Mouse (Mus musculus) hindbrain, embryonic 11.5 days (tissue): ENCODE measurements around the gene Gpr137b. TPM values are rescaled to one million over a fixed set of nuclear protein-coding genes. Genes with fewer than 3 reads are reported as not detected.
A peak's percentile ranks its signal among the peaks of the same experiment; 100 is the strongest.
"Not testable (repeated sequence)": the region's sequence is repeated elsewhere in the genome, so short reads cannot be mapped to it uniquely, and the experiment has no call there.

Experiments
- ATAC-seq: fragments of 200-750 bp; cut with Nextera tagmentation; 2 replicates; pipeline ENCODE4 v1.8.0; 2017; ENCODE audit warnings: mild to moderate bottlenecking, moderate TSS enrichment, moderate library complexity; ENCODE audit not compliant: low FRiP score
- DNase-seq: peaks from one replicate; pipeline ENCODE4 v3.0.0-alpha.2; 2015; ENCODE audit warnings: low spot score
- H3K27ac ChIP-seq: fragments of 300-500 bp; sonication (generic); 2 replicates; pipeline ENCODE4 v1.5.1; 2014; ENCODE audit warnings: mild to moderate bottlenecking, low read depth, low read length
- H3K27me3 ChIP-seq: fragments of 300-500 bp; sonication (generic); 2 replicates; pipeline ENCODE4 v1.6.1; 2014; ENCODE audit warnings: mild to moderate bottlenecking, low read length, moderate library complexity, mixed read lengths; ENCODE audit not compliant: control insufficient read depth, insufficient read depth
- H3K36me3 ChIP-seq: fragments of 300-500 bp; sonication (generic); 2 replicates; pipeline ENCODE4 v1.6.1; 2014; ENCODE audit warnings: mild to moderate bottlenecking, low read length, moderate library complexity, mixed read lengths; ENCODE audit not compliant: control insufficient read depth, insufficient read depth
- H3K4me1 ChIP-seq: fragments of 300-500 bp; sonication (generic); replicated peaks from 2 replicates; pipeline ENCODE4 v1.6.1; 2014; ENCODE audit warnings: low read length, mixed read lengths; ENCODE audit not compliant: control insufficient read depth, insufficient read depth
- H3K4me2 ChIP-seq: fragments of 300-500 bp; sonication (generic); replicated peaks from 2 replicates; pipeline ENCODE4 v1.6.1; 2014; ENCODE audit warnings: mild to moderate bottlenecking, low read depth, low read length
- H3K4me3 ChIP-seq: fragments of 300-500 bp; sonication (generic); 2 replicates; pipeline ENCODE4 v1.5.1; 2014; ENCODE audit warnings: low read depth, low read length
- H3K9ac ChIP-seq: fragments of 300-500 bp; sonication (generic); 2 replicates; pipeline ENCODE4 v1.6.1; 2014; ENCODE audit warnings: low read depth, low read length
- H3K9me3 ChIP-seq: fragments of 300-500 bp; sonication (generic); 2 replicates; pipeline ENCODE4 v1.6.1; 2016; ENCODE audit warnings: low read length; ENCODE audit not compliant: control insufficient read depth
- WGBS: fragments of 180-500 bp; shearing (Covaris S2); extraction: QIAGEN DNeasy Blood & Tissue Kit; methylation state at CpG from one replicate; pipeline ENCODE4 v1.1.7; 2014; 5-methylcytosine and 5-hydroxymethylcytosine counted together
- polyA plus RNA-seq: library from polyadenylated mRNA; unstranded; fragments of >200 nt; fragmentation: Nextera tagmentation; extraction: Ambion mirVana; gene quantifications from 2 replicates; pipeline ENCODE4 v1.2.1, GENCODE M21; 2014

Gene Gpr137b
- polyA plus RNA-seq, 1 experiment from 2014 or later: 31.2 TPM

- Histone ChIP-seq H3K4me2 (no peak overlapping the region), H3K9me3 (no peaks in the 10 kb centered on the region), H3K27me3 (no peaks in the 10 kb centered on the region), H3K36me3 (no peaks in the 10 kb centered on the region), H3K4me1 (no peaks in the 10 kb centered on the region), H3K27ac (no peak overlapping the region), H3K9ac (no peak overlapping the region), H3K4me3 (no peak overlapping the region)
- DNase-seq (no peak), ATAC-seq (no peak)
- 83% methylated on average over 3 of the region's 3 CpGs for WGBS
Measured at GRCm38 (mm10) chr13:13414206-13414605, 20.4 kb upstream of the Gpr137b start.

DNA sequence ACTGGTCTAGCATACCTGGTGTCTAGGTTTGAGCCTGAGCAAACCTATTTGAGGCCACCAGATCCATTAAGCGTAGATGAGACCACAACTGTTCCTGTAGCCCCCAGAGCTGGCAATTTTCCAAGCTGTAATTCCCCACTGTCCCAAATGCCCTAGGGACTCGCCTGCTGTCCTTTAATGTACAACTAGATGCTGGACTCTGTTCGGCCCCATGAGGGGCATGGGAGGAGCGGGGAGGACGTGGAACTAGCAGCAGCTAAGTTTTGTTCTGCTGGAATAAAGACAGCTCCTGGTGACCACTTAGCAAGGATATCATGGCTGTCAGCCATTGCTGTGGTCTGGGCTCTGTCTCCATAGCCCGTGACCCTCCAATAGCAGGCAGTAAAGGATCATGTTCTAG is 11.7 kb upstream of the Gpr137b start:
- H3K27me3 ChIP-seq, H3K4me3 ChIP-seq, H3K27ac ChIP-seq, ATAC-seq, H3K9me3 ChIP-seq, H3K4me2 ChIP-seq, DNase-seq, H3K9ac ChIP-seq, H3K36me3 ChIP-seq, H3K4me1 ChIP-seq: not testable (repeated sequence)
- no CpG with 5 or more reads among the region's 6 CpGs for WGBS

DNA sequence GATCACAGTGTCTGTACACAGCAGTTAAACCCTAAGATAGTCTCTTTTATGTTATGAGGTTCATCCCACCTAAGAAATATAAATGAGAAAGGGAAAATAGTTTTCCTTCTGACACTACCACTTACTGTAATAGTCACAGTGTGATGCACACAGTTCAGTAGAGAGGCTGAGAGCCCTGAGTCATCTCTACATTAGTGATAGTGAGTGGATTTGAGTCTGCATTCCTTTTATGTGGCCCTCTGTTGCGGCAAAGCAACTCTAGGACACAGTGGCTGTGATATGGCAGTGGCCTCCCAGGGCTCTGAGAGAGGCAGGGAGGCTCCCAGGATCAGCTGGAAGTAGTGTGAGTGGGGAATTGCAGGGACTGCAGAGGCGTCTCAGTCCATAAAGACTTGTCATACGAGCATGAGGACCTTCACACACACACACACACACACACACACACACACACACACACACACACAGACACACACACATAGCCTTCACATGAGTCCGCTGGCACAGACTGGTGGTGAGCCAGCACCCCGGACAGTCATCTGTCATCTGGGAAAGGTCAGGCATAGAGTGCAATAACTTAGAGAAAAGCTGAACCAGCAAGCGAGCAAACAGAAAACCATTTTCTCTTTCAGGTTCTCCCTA is 10.8 kb upstream of the Gpr137b start:
- H3K36me3 ChIP-seq, H3K9ac ChIP-seq, H3K27me3 ChIP-seq, H3K27ac ChIP-seq, ATAC-seq, H3K4me2 ChIP-seq, H3K4me3 ChIP-seq, H3K4me1 ChIP-seq, DNase-seq, H3K9me3 ChIP-seq: not testable (repeated sequence)
- WGBS: 81% methylated on average over 4 of the region's 6 CpGs

DNA sequence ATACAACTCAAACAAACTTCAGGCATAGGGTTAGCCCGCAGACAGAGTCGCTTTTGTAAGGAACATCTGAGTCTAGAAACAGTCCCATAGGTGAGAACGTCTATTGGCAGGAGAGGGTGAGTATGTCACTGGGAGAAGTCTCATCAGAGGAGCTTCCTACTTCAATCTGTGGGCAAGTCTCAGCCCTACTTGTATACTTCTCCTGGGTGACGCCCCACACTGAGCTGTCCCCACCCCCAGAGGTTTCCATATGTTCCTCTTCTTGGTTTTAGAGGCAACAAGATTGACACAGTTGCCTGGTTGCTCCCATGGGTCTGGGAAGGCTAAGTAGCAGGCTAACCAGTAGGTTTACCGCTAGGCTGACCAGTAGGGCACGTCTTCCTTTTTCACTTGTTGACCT is 10.0 kb upstream of the Gpr137b start:
- not testable (repeated sequence) for H3K4me1 ChIP-seq, H3K9me3 ChIP-seq, H3K9ac ChIP-seq, H3K4me3 ChIP-seq, ATAC-seq, H3K27ac ChIP-seq, H3K27me3 ChIP-seq, DNase-seq, H3K36me3 ChIP-seq, H3K4me2 ChIP-seq
- WGBS: 87% methylated on average over 3 of the region's 6 CpGs

GRCm38 (mm10) chr13:13403366-13403765 is 9.6 kb upstream of the Gpr137b start:
- not testable (repeated sequence) for H3K27me3 ChIP-seq, H3K4me1 ChIP-seq, H3K4me3 ChIP-seq, DNase-seq, H3K4me2 ChIP-seq, ATAC-seq, H3K9ac ChIP-seq, H3K9me3 ChIP-seq, H3K36me3 ChIP-seq, H3K27ac ChIP-seq
- 87% methylated on average over 2 of the region's 3 CpGs for WGBS

DNA sequence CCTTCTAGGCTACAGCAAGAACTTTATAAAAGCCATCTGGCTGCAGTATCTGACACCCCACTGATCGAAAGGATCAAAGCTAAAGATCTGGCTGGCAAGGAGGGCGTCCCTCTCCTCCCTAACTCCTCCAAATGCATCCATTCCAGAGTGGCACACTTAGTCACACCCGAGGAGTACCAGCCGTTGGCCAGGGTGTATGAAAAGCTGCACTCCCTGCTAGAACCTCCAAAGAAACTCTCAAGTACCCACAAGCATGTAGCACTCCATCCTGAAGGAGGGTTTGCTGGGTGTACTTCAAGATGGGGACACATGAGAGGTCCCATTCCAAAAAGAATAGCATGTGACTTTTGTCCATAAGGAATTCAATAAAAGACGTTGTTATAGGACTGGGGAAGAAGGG is 9.0 kb upstream of the Gpr137b start:
- not testable (repeated sequence) for H3K4me3 ChIP-seq, DNase-seq, H3K9ac ChIP-seq, H3K4me2 ChIP-seq, H3K36me3 ChIP-seq, H3K4me1 ChIP-seq, H3K9me3 ChIP-seq, H3K27ac ChIP-seq, H3K27me3 ChIP-seq, ATAC-seq
- 86% methylated on average over 5 of the region's 5 CpGs for WGBS

- DNase-seq, H3K4me3 ChIP-seq, H3K27me3 ChIP-seq, H3K4me2 ChIP-seq, H3K4me1 ChIP-seq, H3K9me3 ChIP-seq, H3K27ac ChIP-seq, ATAC-seq, H3K9ac ChIP-seq, H3K36me3 ChIP-seq: not testable (repeated sequence)
- WGBS: 82% methylated on average over 3 of the region's 3 CpGs
Measured at GRCm38 (mm10) chr13:13400851-13401250, 7.0 kb upstream of the Gpr137b start.

- peak; percentile 84 for ATAC-seq
- H3K9ac ChIP-seq, H3K36me3 ChIP-seq, H3K4me1 ChIP-seq, H3K27me3 ChIP-seq, H3K9me3 ChIP-seq, H3K27ac ChIP-seq: not testable (repeated sequence)
- under 1% methylated on average over 12 of the region's 15 CpGs for WGBS
- H3K4me2 ChIP-seq: peak overlapping the region; percentile 33; the same call in 1 of the 2 replicates
- DNase-seq: peak; percentile 74
- peak overlapping the region; percentile 32; the same call in 1 of the 2 replicates for H3K4me3 ChIP-seq
Measured at GRCm38 (mm10) chr13:13394096-13394395, 232 bp upstream of the Gpr137b start.

DNA sequence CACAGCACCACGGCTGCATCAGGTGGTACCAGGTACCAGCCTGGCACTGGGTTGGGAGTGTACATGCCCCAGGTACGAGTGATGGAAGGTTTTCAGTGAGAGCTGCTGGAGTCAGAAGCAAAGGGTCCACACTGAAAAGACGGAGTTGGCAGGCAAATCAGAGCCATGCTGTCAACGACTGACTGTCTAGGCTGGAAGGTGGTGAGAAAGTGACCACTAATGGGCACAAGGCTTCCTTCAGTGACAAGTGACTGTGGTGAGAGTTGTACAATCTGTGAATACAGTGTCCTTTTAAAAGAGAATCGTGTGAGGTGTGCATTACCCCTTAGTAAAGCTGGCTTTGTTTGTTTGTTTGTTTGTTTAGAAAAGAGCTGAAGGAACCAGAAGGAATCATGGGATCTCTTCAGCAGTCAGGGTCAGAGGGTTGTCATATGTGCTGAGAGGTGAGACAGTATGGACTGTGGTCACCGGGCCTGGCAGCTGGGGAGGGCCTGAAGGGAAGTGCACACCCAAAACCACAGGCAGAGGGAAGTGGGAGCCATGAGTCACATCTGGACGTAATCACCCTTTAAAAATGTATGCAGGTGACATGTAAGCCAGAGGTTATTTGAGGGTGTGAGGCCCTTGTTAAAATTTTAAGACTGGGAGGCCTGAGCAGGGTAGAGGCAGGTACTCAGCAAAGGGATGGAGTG is 15.5 kb downstream of the Gpr137b start:
- not testable (repeated sequence) for H3K4me2 ChIP-seq, H3K9ac ChIP-seq

More for the DNA sequence above, 15.5 kb downstream of the Gpr137b start:
- not testable (repeated sequence) for ATAC-seq, H3K4me3 ChIP-seq, H3K36me3 ChIP-seq, H3K9me3 ChIP-seq, H3K27ac ChIP-seq, H3K27me3 ChIP-seq, DNase-seq, H3K4me1 ChIP-seq
- WGBS: 100% methylated on average over 1 of the region's 7 CpGs
